Mouse (Mus musculus) MEL (cell line): ENCODE measurements around the gene Arhgap19. TPM values are rescaled to one million over a fixed set of nuclear protein-coding genes. Genes with fewer than 3 reads are reported as not detected.

Experiments
- DNase-seq: peaks from one replicate; pipeline ENCODE4 v3.0.0; 2011; ENCODE audit warnings: low read depth, low spot score
- H3K27ac ChIP-seq: 2 replicates; pipeline ENCODE4 v1.5.1; 2012; ENCODE audit warnings: low read depth, mild to moderate bottlenecking, control low read depth, low read length, moderate library complexity; ENCODE audit not compliant: control insufficient read depth
- H3K27me3 ChIP-seq, 2 experiments: fragments of 150-350 bp in 1 of 2; sonication (generic) in 1 of 2; 2 replicates each; pipeline ENCODE4 v1.6.1; 2012; ENCODE audit warnings: low read length in 2 of 2, mild to moderate bottlenecking in 2 of 2, improper control_type of control experiment in 1 of 2, moderate library complexity in 1 of 2; ENCODE audit not compliant: insufficient read depth in 2 of 2, control insufficient read depth in 1 of 2
- H3K36me3 ChIP-seq, 2 experiments: 2 replicates each; pipeline ENCODE4 v1.6.1; 2012 to 2014; ENCODE audit warnings: low read length in 2 of 2, improper control_type of control experiment in 1 of 2, inconsistent platforms in 1 of 2, mild to moderate bottlenecking in 1 of 2; ENCODE audit not compliant: insufficient read depth in 2 of 2, control insufficient read depth in 1 of 2
- H3K4me1 ChIP-seq, 2 experiments: fragments of 150-350 bp in 1 of 2; sonication (generic) in 1 of 2; 2 replicates each; pipeline ENCODE4 v1.6.1; 2012; ENCODE audit warnings: low read length in 2 of 2, improper control_type of control experiment in 1 of 2, mild to moderate bottlenecking in 1 of 2; ENCODE audit not compliant: insufficient read depth in 2 of 2, control insufficient read depth in 1 of 2
- H3K4me3 ChIP-seq, 2 experiments: fragments of 150-350 bp in 1 of 2; sonication (generic) in 1 of 2; 2 replicates each; pipeline ENCODE4 v1.5.1; 2012; ENCODE audit warnings: low read depth in 2 of 2, low read length in 2 of 2, mild to moderate bottlenecking in 2 of 2, moderate library complexity in 2 of 2, control low read depth in 1 of 2, improper control_type of control experiment in 1 of 2; ENCODE audit not compliant: control insufficient read depth in 1 of 2, insufficient read depth in 1 of 2
- H3K79me2 ChIP-seq: 2 replicates; pipeline ENCODE4 v1.6.1; 2012; ENCODE audit warnings: mild to moderate bottlenecking, low read length, moderate library complexity; ENCODE audit not compliant: control insufficient read depth, poor library complexity, insufficient read depth
- H3K9ac ChIP-seq: 2 replicates; pipeline ENCODE4 v1.6.1; 2012; ENCODE audit warnings: low read depth, mild to moderate bottlenecking, control low read depth, low read length, moderate library complexity; ENCODE audit not compliant: control insufficient read depth, poor library complexity, severe bottlenecking
- H3K9me3 ChIP-seq: fragments of 150-350 bp; sonication (generic); replicated peaks from 2 replicates; pipeline ENCODE4 v1.6.1; 2012; ENCODE audit warnings: mild to moderate bottlenecking, low read length, improper control_type of control experiment, moderate library complexity; ENCODE audit not compliant: insufficient read depth
- ETS1 ChIP-seq: IDR thresholded peaks from 2 replicates; pipeline ENCODE4 v1.6.1; 2012; ENCODE audit warnings: low read depth, mild to moderate bottlenecking, inconsistent platforms, low read length, improper control_type of control experiment, moderate library complexity
- GATA1 ChIP-seq: IDR thresholded peaks from 2 replicates; pipeline ENCODE4 v1.6.1; 2011; ENCODE audit warnings: low read depth, low read length, improper control_type of control experiment
- MAFK ChIP-seq: IDR thresholded peaks from 2 replicates; pipeline ENCODE4 v1.6.1; 2011; ENCODE audit warnings: low read depth, mild to moderate bottlenecking, low read length, improper control_type of control experiment, borderline replicate concordance
- NRF1 ChIP-seq: IDR thresholded peaks from 2 replicates; pipeline ENCODE4 v1.6.1; 2014; ENCODE audit warnings: low read depth, mild to moderate bottlenecking, inconsistent platforms, low read length, improper control_type of control experiment, moderate library complexity; ENCODE audit not compliant: poor library complexity, insufficient read depth, severe bottlenecking
- POLR2A ChIP-seq, 2 experiments: IDR thresholded peaks; 2 replicates each; pipeline ENCODE4 v1.6.1; 2011 to 2012; ENCODE audit warnings: low read length in 2 of 2, mild to moderate bottlenecking in 2 of 2, control low read depth in 1 of 2, improper control_type of control experiment in 1 of 2, low read depth in 1 of 2, moderate library complexity in 1 of 2; ENCODE audit not compliant: control insufficient read depth in 1 of 2, insufficient read depth in 1 of 2, poor library complexity in 1 of 2
- POLR2AphosphoS2 ChIP-seq: IDR thresholded peaks from 2 replicates; pipeline ENCODE4 v1.6.1; 2011; ENCODE audit warnings: low read length, improper control_type of control experiment
- POLR2AphosphoS5 ChIP-seq: IDR thresholded peaks from 2 replicates; pipeline ENCODE4 v1.6.1; 2012; ENCODE audit warnings: low read depth, borderline replicate concordance, mild to moderate bottlenecking, inconsistent platforms, low read length, moderate library complexity, mixed read lengths
- SMC3 ChIP-seq: IDR thresholded peaks from 2 replicates; pipeline ENCODE4 v1.6.1; 2011; ENCODE audit warnings: low read depth, low read length, improper control_type of control experiment
- TAL1 ChIP-seq: IDR thresholded peaks from 2 replicates; pipeline ENCODE4 v1.6.1; 2012; ENCODE audit warnings: mild to moderate bottlenecking, inconsistent platforms, low read length, moderate library complexity, mixed read lengths
- TBP ChIP-seq: IDR thresholded peaks from 2 replicates; pipeline ENCODE4 v1.8.0; 2011; ENCODE audit warnings: low read depth, low read length, improper control_type of control experiment
- TCF12 ChIP-seq: IDR thresholded peaks from 2 replicates; pipeline ENCODE4 v1.6.1; 2014; ENCODE audit warnings: low read depth, mild to moderate bottlenecking, inconsistent platforms, low read length, improper control_type of control experiment, moderate library complexity
- ZMIZ1 ChIP-seq: IDR thresholded peaks from 2 replicates; pipeline ENCODE4 v1.6.1; 2012; ENCODE audit warnings: low read depth, mild to moderate bottlenecking, inconsistent platforms, low read length, improper control_type of control experiment, moderate library complexity
- polyA plus RNA-seq, 2 experiments: library from polyadenylated mRNA; stranded (reverse) in 1 of 2; unstranded in 1 of 2; fragments of >175 nt in 1 of 2; fragments of >200 nt in 1 of 2; gene quantifications; 2 replicates each; pipeline versions ENCODE4 v1.2.1 to v1.2.4; 2012; ENCODE audit warnings: low replicate concordance in 2 of 2, low read depth in 1 of 2; ENCODE audit not compliant: insufficient read length in 2 of 2, insufficient read depth in 1 of 2, missing spikeins in 1 of 2
- total RNA-seq: library from RNA; depleted of rRNA; stranded (reverse); fragments of 300-350 nt; gene quantifications from 2 replicates; pipeline ENCODE4 v1.2.3, GENCODE M21; 2012

Arhgap19 gene
- total and polyA plus RNA-seq, 3 experiments, result 47.5 to 67.9 TPM; not detected in 1

- peak; percentile 94 for TF ChIP-seq ZMIZ1
- TF ChIP-seq POLR2AphosphoS2, result peak; percentile 86
Observed at GRCm38 (mm10) chr19:41835816-41836215, 34.0 kb upstream of the Arhgap19 start (continued).

DNA sequence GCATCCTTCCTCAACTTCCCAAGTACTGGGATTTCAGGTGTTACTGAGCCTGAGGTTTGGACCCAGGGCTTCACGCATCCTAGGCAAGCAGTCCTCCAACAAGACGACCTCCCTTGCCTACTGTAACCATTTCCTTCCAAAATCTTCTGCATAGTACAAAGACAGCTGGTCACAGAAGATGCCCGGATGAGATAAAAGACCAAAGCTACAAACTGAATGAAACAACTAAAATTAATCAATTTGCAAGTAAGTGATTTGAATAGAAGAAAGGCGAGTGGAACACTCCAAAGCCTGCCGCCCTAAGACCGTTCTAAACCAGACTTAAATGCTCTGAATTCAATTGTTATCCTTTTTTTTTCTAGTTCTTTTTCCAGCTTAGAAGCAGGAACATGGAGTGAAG lies 33.6 kb upstream of the Arhgap19 start:
- Histone ChIP-seq H3K27me3 (no peaks in the 10 kb centered on the region), H3K4me1 (peaks cover 20 to 51% of the 10 kb centered on the region in 2 experiments)

DNA sequence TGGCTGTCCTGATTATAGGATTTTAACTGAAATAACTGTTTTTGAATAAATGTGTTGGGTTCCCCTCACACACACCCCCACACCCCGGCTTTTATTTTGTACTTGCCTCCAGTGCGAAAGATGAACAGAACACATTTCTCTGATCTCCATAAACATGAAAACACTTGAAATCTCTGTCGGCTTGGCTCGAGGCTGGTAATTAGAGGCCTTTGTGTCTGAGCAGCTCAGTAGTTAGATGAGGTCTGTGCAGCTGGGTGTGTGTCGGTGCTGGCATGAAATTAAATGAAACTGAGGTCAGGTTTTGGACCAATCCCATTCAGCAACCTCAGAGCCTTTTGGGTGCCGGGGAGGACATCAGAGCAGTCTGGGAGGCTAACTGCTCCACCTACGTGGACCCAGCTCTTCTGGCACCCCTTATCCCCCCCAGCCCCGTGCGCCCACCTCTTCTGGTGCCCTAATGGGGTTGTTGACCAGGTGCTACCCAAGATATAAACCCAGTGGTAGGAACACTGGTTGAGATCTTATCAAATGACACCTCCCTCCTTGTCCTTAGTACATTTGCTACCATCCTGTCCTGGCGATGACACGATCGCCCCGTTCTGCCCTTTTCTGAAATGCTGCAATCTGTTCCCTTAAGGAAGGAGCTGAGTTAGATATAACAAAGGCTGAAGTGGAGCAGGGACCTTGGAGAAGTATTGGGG lies 30.8 kb upstream of the Arhgap19 start:
- H3K27me3 ChIP-seq, result no peaks in the 10 kb centered on the region
- TF ChIP-seq TAL1 (peak; percentile 28), TBP (no peak), ETS1 (0 out of 2 replicates have a peak, but pooled peaks have one; percentile 23), NRF1 (no peak), GATA1 (peak; percentile 33; the same call in 1 of the 2 replicates), POLR2A (IDR thresholded peaks at IDR 0.05; ENCODE audit: control insufficient read depth in 1 of 2, insufficient read depth in 1 of 2, low read depth in 1 of 2, low read length in 2 of 2, poor library complexity in 1 of 2) (no peak; a peak in 1 of 4 replicates), SMC3 (no peak), POLR2AphosphoS5 (no peak), MAFK (no peak)
- H3K9me3 ChIP-seq, result no peaks in the 10 kb centered on the region
- H3K36me3 ChIP-seq, result peaks cover 0 to 39% of the 10 kb centered on the region in 2 experiments; a peak in 2 of 4 replicates
- DNase-seq, result no peak
- peaks cover 18 to 43% of the 10 kb centered on the region in 2 experiments for H3K4me1 ChIP-seq
- H3K79me2 ChIP-seq, result peaks cover 31% of the 10 kb centered on the region
- H3K9ac ChIP-seq, result peak overlapping the region; percentile 95
- H3K27ac ChIP-seq, result no peak overlapping the region
- peak overlapping the region; percentile 78 to 83; a peak in 3 of 4 replicates for H3K4me3 ChIP-seq

More for the DNA sequence above, 33.6 kb upstream of the Arhgap19 start:
- H3K4me3 ChIP-seq, result peak overlapping the region; percentile 3 to 36; a peak in 3 of 4 replicates
- H3K36me3 ChIP-seq, result peaks cover 0 to 46% of the 10 kb centered on the region in 2 experiments; a peak in 2 of 4 replicates
- TF ChIP-seq TCF12, result no peak
- peak; percentile 89 for TF ChIP-seq GATA1
- no peak for TF ChIP-seq TBP
- TF ChIP-seq ETS1, result peak; percentile 45; the same call in 1 of the 2 replicates
- H3K27ac ChIP-seq, result peak overlapping the region; percentile 94
- H3K9me3 ChIP-seq, result no peaks in the 10 kb centered on the region
- no peak for DNase-seq
- H3K9ac ChIP-seq, result peak overlapping the region; percentile 12
- peaks cover 25% of the 10 kb centered on the region for H3K79me2 ChIP-seq
